Mouse (Mus musculus): ENCODE measurements at regions not wholly inside any gene's neighbourhood (a gene's known extent, or its start where the extent isn't known, plus 50 kb on each side); places are given as distances from the start of the nearest gene placed in this dataset.

- no peak for DNase-seq (ENCODE audit: low spot score)
These were observed 237.4 kb upstream of the Cxcr4 start for GRCm38 (mm10) chr1:128829536-128829935.

GRCm38 (mm10) chr1:128826419-128826818 is 234.3 kb upstream of the Cxcr4 start:
- no peak for DNase-seq (ENCODE audit: low spot score)

- DNase-seq (ENCODE audit: low spot score) = no peak
These were observed 233.0 kb upstream of the Cxcr4 start for GRCm38 (mm10) chr1:128824916-128825683.

DNA sequence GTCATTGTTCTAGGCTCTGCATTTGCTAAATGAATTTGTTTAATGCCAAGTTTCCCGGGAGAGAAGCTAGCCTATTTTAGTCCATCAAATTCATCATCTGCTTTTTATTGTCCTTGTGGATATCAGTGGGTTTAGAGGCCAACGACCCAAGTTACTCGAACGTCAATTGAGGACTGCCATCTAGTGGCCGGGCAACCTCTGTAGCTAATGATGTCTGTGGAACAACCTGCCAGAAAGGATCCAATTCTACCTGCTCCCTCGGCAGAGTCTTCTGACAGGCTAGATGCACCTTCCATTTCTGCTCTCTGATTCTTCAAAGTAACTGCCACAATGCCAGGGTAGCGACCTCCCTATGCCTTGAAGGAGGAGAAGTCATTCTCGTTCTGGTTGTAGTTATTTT is 232.1 kb upstream of the Cxcr4 start:
- peak; percentile 20 for DNase-seq (ENCODE audit: low spot score)

DNA sequence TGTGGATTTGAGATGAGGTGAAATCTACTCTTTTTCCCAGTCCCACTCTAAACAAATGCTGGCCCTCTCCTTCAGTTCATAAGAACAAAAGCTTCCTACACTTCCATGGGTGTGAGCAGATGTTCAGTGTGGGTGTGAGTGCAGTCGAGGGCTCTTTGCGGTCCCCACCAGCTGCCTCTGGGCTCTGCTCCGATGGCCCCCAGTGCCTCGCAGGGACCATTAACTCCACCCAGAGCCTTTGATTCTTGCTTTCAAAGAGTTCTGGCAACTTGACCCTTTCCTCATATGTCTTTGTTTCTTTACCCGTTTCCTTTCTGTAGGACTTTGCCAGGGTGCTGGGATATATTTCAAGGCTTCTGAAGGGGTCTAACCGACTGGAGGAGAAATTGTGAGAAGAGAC is 229.9 kb upstream of the Cxcr4 start:
- no peak for DNase-seq (ENCODE audit: low spot score)

DNA sequence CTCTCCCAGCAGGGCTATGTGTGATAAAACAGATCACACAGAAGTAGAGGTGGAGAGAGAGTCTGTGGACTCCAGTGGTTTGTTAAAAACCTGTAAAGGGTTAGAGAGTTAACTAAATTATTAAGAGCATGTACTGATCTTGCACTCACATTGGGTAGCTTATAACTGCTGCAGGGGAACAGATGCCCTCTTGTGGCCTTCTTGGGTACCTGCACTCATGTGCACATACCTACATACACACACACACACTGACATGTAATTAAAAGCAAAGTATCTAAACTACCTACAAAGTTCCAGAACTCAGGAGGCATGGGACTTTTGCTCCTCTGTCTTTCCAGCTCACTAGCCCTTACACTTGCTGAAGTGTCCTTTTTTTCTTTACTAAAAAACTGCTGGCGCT is 228.4 kb upstream of the Cxcr4 start:
- no peak for DNase-seq (ENCODE audit: low spot score)

DNA sequence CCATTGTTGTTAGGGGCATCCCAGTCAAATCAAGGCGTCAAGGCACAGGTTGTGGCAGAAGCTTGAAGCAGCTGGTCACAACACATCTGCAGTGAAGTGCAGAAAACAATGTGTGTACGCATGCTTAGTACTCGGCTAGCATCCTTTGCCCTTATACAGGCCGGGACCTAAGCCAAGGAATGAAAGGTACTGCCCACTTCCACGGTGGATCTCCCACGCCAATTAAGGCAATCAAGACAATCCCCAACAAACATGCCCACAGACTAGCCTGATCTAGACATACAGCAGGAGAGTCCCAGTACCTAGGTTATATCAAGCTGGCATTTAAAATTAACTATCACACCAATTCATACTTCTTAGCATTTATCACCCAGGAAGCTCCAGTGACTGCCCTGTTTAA is 227.5 kb upstream of the Cxcr4 start:
- no peak for DNase-seq (ENCODE audit: low spot score)

DNA sequence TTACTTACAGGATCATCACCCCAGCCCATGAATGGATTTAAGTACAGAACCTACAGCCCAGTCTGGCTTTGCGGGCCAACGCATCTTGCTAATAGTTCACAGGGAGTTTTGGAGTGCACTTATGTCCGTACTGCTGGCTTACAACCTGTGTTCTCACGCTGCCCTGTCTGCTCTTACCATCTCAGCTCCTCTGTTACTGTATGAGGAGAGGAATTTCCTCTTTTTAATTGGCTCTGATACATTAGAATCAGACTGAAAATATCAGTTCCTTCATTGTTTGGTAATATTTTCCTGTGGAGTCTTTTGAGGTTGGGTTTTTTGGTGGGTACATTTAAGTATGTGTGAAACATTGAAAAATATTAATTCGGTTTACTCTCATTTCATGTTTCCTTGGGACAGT is 221.3 kb upstream of the Cxcr4 start:
- no peak for DNase-seq (ENCODE audit: low spot score)

DNA sequence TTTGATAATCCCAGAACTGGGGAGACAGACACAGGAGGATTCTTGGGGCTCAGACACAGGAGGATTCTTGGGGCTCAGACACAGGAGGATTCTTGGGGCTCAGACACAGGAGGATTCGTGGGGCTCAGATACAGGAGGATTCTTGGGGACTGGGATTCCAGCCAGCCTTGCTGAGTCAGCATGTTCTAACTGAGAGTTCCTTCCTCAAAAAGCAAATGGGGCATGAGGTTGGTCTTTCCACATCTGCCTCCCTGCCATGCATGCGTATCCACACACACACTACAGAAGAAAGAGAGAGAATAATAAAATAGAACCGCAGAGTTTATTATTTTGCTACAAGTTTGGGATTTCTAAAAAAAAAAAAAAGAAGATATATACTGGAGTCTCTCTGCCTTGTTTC is 218.8 kb upstream of the Cxcr4 start:
- no peak for DNase-seq (ENCODE audit: low spot score)

DNA sequence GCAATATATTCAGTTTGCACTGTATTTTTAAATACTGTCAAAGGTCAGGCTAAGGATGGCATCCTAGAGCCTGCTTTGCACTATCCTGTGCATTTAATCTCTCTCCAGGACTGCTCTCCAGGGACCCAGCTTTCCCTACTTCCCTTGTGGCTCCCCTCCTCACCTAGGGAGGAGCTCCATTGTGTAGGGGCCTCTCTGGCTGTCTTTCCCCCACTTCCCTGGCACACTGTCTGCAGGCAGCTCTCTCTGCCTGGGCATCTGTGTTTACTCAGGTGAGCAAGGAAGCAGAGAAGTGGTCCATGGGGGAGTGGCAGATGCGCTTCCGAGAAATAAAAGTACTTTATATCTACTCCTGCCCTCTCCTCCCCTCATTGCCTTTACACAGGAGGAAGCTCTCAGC is 218.0 kb upstream of the Cxcr4 start:
- no peak for DNase-seq (ENCODE audit: low spot score)

DNA sequence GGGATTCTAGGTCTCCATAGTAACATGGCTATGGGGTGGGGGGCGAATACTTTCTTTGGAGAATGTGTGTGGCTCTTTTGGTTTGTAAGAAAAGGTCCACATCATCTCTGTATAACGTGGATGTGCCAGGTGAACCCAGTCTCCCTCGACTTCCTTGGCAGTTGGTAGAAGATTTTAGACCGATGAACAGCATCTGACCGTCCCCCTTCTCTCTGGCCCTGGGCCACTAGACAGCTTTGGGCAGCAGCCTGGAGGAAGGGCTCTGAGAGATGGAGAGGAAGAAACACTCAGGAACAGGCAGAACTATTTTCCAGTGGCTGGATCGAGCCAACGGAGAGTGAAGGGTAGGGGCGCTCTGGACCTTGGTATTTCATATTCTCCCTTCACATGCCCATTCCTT is 217.5 kb upstream of the Cxcr4 start:
- DNase-seq (ENCODE audit: low spot score) = no peak

GRCm38 (mm10) chr1:128808599-128808998 is 216.5 kb upstream of the Cxcr4 start:
- DNase-seq (ENCODE audit: low spot score) = no peak

- peak; percentile 26 for DNase-seq (ENCODE audit: low spot score)
These were observed 213.9 kb upstream of the Cxcr4 start for GRCm38 (mm10) chr1:128805687-128806653.

GRCm38 (mm10) chr1:128803433-128804060 is 211.5 kb upstream of the Cxcr4 start:
- no peak for DNase-seq (ENCODE audit: low spot score)

GRCm38 (mm10) chr1:128803058-128803432 is 211.0 kb upstream of the Cxcr4 start:
- no peak for DNase-seq (ENCODE audit: low spot score)

- DNase-seq (ENCODE audit: low spot score) = no peak
These were observed 206.6 kb upstream of the Cxcr4 start for GRCm38 (mm10) chr1:128798721-128799120.

DNA sequence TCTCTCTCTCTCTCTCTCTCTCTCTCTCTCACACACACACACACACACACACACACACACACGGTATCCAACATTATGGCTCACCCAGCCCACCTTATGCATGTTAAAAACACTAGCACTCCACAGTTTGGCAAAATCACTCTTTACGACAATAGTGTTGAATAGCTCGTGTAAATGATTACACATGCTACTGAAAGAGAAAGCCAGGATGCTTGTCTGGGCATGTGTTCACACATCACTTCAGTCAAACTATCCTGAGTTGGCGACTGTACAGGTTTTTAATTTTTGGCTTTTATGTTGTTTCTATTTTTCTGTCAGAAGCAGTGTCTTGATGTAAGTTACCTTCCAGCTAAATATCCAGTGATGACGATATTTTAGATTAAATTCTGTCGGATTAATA is 203.6 kb upstream of the Cxcr4 start:
- DNase-seq (ENCODE audit: low spot score) = no peak

DNA sequence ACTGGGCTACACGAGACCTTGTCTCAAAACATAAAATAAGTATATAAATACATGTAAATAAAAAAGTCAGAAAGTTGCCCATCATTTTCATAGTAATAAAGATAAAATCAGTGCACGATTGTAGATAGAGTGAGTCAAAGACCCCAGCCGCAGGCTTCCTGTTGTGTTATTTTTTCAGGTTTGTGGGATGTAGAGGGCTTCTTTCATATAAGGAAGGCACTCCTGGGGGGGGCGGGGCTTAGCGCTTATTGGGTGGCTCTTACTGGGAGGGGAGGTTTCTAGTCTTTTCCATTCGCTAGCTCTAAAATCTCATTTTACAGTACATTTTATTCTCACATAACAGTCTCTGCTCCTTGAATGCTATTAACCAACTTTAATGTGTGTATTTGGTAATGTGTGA is 198.8 kb upstream of the Cxcr4 start:
- no peak for DNase-seq (ENCODE audit: low spot score)

- DNase-seq (ENCODE audit: low spot score) = no peak
These were observed 197.7 kb upstream of the Cxcr4 start for GRCm38 (mm10) chr1:128789567-128790335.

- DNase-seq (ENCODE audit: low spot score) = no peak
These were observed 196.1 kb upstream of the Cxcr4 start for GRCm38 (mm10) chr1:128788227-128788626.

DNA sequence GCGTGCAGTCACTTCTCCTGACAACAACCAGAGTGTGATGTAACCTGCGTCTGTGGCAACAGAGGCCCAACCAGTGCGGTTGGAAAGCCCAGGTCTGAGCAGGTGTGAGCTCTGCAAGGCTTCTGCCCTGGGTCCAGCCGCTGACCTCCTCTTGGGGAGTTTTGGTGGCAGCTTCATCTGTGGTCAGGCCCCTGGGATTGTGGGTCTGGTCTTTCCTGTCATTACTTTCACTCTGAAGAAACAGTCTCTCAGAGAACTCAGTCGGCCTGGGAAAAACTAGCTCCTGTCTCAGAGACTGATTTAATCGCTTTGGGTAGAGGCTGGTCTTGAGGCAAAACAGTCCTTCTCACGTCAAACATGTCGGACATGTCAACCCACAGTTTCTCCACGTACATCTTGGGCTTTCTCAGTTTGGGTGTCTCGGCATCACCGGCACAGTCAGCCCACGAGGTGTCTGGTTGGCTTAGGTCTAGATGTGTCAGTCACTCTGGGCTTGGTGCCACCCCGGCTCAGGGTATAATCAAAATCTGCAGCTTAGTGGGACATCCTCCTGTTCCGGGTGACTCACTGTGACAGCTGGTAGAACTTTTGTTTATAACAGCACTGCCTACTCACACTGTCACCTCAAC is 195.0 kb upstream of the Cxcr4 start:
- no peak for DNase-seq (ENCODE audit: low spot score)

GRCm38 (mm10) chr1:128782286-128782685 is 190.2 kb upstream of the Cxcr4 start:
- no peak for DNase-seq (ENCODE audit: low spot score)

Data from testis, postnatal 14 days (tissue).